Mouse (Mus musculus) testis, adult 2 months (tissue): Measurements from ENCODE around the gene Fbxo45. TPM values are rescaled to one million over a fixed set of nuclear protein-coding genes. Genes with fewer than 3 reads are reported as not detected.
"Not testable (repeated sequence)": the region's sequence is repeated elsewhere in the genome, so short reads cannot be mapped to it uniquely, and the experiment has no call there.

Experiments used
- H3K27ac ChIP-seq: fragments of 200-500 bp; 2 replicates; pipeline ENCODE4 v1.5.1; 2012; ENCODE audit warnings: low read depth, low read length; ENCODE audit not compliant: control insufficient read depth, insufficient read depth
- H3K27me3 ChIP-seq: fragments of 200-500 bp; 2 replicates; pipeline ENCODE4 v1.6.1; 2012; ENCODE audit warnings: mild to moderate bottlenecking, low read length, moderate library complexity; ENCODE audit not compliant: control insufficient read depth, insufficient read depth
- H3K36me3 ChIP-seq: fragments of 200-500 bp; 2 replicates; pipeline ENCODE4 v1.6.1; 2012; ENCODE audit warnings: mild to moderate bottlenecking, low read length; ENCODE audit not compliant: control insufficient read depth, insufficient read depth
- H3K4me1 ChIP-seq: fragments of 200-500 bp; 2 replicates; pipeline ENCODE4 v1.6.1; 2012; ENCODE audit warnings: low read length; ENCODE audit not compliant: control insufficient read depth, insufficient read depth
- H3K4me3 ChIP-seq: fragments of 200-500 bp; 2 replicates; pipeline ENCODE4 v1.5.1; 2012; ENCODE audit warnings: low read depth, mild to moderate bottlenecking, low read length, moderate library complexity, mixed read lengths; ENCODE audit not compliant: control insufficient read depth
- CTCF ChIP-seq: fragments of 200-500 bp; IDR thresholded peaks from 2 replicates; pipeline ENCODE4 v1.5.1; 2012; ENCODE audit warnings: low read depth, mild to moderate bottlenecking, inconsistent platforms, low read length, moderate library complexity; ENCODE audit not compliant: control insufficient read depth, insufficient read depth, insufficient replicate concordance
- POLR2A ChIP-seq: fragments of 200-500 bp; IDR thresholded peaks from 2 replicates; pipeline ENCODE4 v1.6.1; 2012; ENCODE audit warnings: low read depth, mild to moderate bottlenecking, inconsistent platforms, low read length, moderate library complexity; ENCODE audit not compliant: control insufficient read depth
- polyA plus RNA-seq: library from polyadenylated mRNA; depleted of rRNA; stranded (reverse); fragments of >200 nt; gene quantifications from 2 replicates; pipeline ENCODE4 v1.2.3, GENCODE M21; 2012

The Fbxo45 gene
- polyA plus RNA-seq, 1 experiment: 4.8 TPM

GRCm38 (mm10) chr16:32275041-32275440 lies 28.1 kb upstream of the Fbxo45 start:
- Histone ChIP-seq H3K4me1 (peaks cover 2% of the 10 kb centered on the region; the same call in 1 of the 2 replicates), H3K4me3 (peak overlapping the region; percentile 84), H3K27me3 (no peaks in the 10 kb centered on the region), H3K27ac (no peak overlapping the region), H3K36me3 (no peaks in the 10 kb centered on the region)
- TF ChIP-seq CTCF: no peak
- no peak for TF ChIP-seq POLR2A

- Histone ChIP-seq H3K27ac (no peak overlapping the region), H3K36me3 (no peaks in the 10 kb centered on the region), H3K4me3 (peak overlapping the region; percentile 36), H3K27me3 (no peaks in the 10 kb centered on the region), H3K4me1 (peaks cover 2% of the 10 kb centered on the region; the same call in 1 of the 2 replicates)
- TF ChIP-seq CTCF (peak; percentile 80; the same call in 1 of the 2 replicates), POLR2A (no peak)
These were observed 26.4 kb upstream of the Fbxo45 start for GRCm38 (mm10) chr16:32273338-32273737.

- Histone ChIP-seq H3K4me1 (0 out of 2 replicates have a peak, but pooled peaks cover 2% of the 10 kb centered on the region), H3K27ac (no peak within 1 kb of the TSS), H3K4me3 (no peak within 1 kb of the TSS), H3K36me3 (no peaks in the 10 kb centered on the region), H3K27me3 (no peaks in the 10 kb centered on the region)
- TF ChIP-seq POLR2A: no peak
- TF ChIP-seq CTCF: no peak
These were observed 24.3 kb upstream of the Fbxo45 start, which contains the start of gene Smco1 for GRCm38 (mm10) chr16:32271291-32271690. Gene Smco1, plus strand, starts transcription at chr16:32271468.

- not testable (repeated sequence) for H3K36me3 ChIP-seq, H3K27me3 ChIP-seq, H3K4me3 ChIP-seq, H3K4me1 ChIP-seq, H3K27ac ChIP-seq
These were observed 17.3 kb upstream of the Fbxo45 start for GRCm38 (mm10) chr16:32264225-32264624.

- TF ChIP-seq POLR2A (no peak; the same call in 1 of the 2 replicates), CTCF (0 out of 2 replicates have a peak, but pooled peaks have one; percentile 3)
- Histone ChIP-seq H3K4me3 (peak overlapping the region; percentile 97), H3K4me1 (no peaks in the 10 kb centered on the region; the same call in 1 of the 2 replicates)
These were observed 587 bp downstream of the Fbxo45 start for GRCm38 (mm10) chr16:32246351-32246791.

GRCm38 (mm10) chr16:32243901-32244300 lies 3.1 kb downstream of the Fbxo45 start:
- H3K27me3 ChIP-seq: no peaks in the 10 kb centered on the region
- no peaks in the 10 kb centered on the region; the same call in 1 of the 2 replicates for H3K4me1 ChIP-seq
- H3K36me3 ChIP-seq: no peaks in the 10 kb centered on the region
- no peak overlapping the region for H3K4me3 ChIP-seq
- TF ChIP-seq POLR2A (no peak), CTCF (no peak)
- H3K27ac ChIP-seq: no peak overlapping the region

More at GRCm38 (mm10) chr16:32246351-32246791, 587 bp downstream of the Fbxo45 start:
- H3K27me3 ChIP-seq: no peaks in the 10 kb centered on the region
- H3K27ac ChIP-seq: peak overlapping the region; percentile 83
- no peaks in the 10 kb centered on the region for H3K36me3 ChIP-seq

- no peaks in the 10 kb centered on the region for H3K4me1 ChIP-seq
- H3K27me3 ChIP-seq: no peaks in the 10 kb centered on the region
- H3K4me3 ChIP-seq: no peak overlapping the region
- no peak for TF ChIP-seq POLR2A
- TF ChIP-seq CTCF: no peak
- no peak overlapping the region for H3K27ac ChIP-seq
- peaks cover 3% of the 10 kb centered on the region for H3K36me3 ChIP-seq
These were observed 7.3 kb downstream of the Fbxo45 start for GRCm38 (mm10) chr16:32239428-32240312.
